Mouse (Mus musculus): ENCODE measurements around the gene Shc1. TPM values are rescaled to one million over a fixed set of nuclear protein-coding genes. Genes with fewer than 3 reads are reported as not detected.

Gene Shc1
- total and polyA plus RNA-seq, 3 experiments, result 49.2 to 79.8 TPM; not detected in 1

DNA sequence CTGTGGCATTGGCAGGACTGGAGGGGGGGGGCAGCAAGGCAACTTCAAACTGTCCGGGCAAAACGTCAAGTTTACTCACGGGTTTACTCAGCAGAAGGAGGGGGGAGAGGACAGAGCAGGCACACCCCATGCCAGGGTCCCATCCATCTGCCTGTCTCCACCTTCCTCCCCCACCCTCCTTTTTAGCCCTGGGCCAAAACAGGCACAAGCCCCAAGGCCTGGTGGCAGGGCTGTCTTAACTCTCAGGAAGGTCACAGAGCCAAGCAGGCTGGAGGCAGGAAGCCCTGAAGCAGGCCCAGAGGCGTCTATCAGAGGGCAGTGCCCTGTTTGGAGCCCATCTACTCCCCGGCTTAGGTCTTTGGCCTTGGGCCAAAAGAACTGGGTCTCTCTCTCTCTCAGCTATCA lies 28.1 kb upstream of the Shc1 start:
- H3K79me2 ChIP-seq (ENCODE audit: control insufficient read depth, insufficient read depth, low read length, poor library complexity), result peaks cover 16% of the 10 kb centered on the region
- peaks cover 11 to 37% of the 10 kb centered on the region in 2 experiments for H3K4me1 ChIP-seq (ENCODE audit: control insufficient read depth in 1 of 2, insufficient read depth in 2 of 2, low read length in 2 of 2)
- TF ChIP-seq MAFK (IDR thresholded peaks at IDR 0.05; ENCODE audit: borderline replicate concordance, low read depth, low read length) (no peak), CTCF (IDR thresholded peaks at IDR 0.05 in 2 of 3, conservative IDR thresholded peaks at IDR 0.05 in 1 of 3; ENCODE audit: control insufficient read depth in 1 of 3, insufficient read depth in 1 of 3, low read depth in 2 of 3, low read length in 3 of 3, poor library complexity in 1 of 3, severe bottlenecking in 1 of 3) (no peak), EP300 (IDR thresholded peaks at IDR 0.05; ENCODE audit: low read depth in 1 of 2, low read length in 2 of 2) (no peak), SIN3A (IDR thresholded peaks at IDR 0.05; ENCODE audit: low read length) (no peak)
- no peaks in the 10 kb centered on the region for H3K27me3 ChIP-seq (ENCODE audit: control insufficient read depth in 1 of 2, insufficient read depth in 2 of 2, low read length in 2 of 2)
- H3K9me3 ChIP-seq (replicated peaks; ENCODE audit: insufficient read depth, low read length), result no peaks in the 10 kb centered on the region
- no peak overlapping the region for H3K4me3 ChIP-seq (ENCODE audit: control insufficient read depth in 1 of 2, insufficient read depth in 1 of 2, low read depth in 2 of 2, low read length in 2 of 2)
- H3K27ac ChIP-seq (ENCODE audit: control insufficient read depth, low read depth, low read length), result peak overlapping the region; percentile 54
- H3K36me3 ChIP-seq (ENCODE audit: control insufficient read depth in 1 of 2, insufficient read depth in 2 of 2, low read length in 2 of 2), result peaks cover 0 to 30% of the 10 kb centered on the region in 2 experiments; a peak in 2 of 4 replicates
- peak overlapping the region; percentile 32 for H3K9ac ChIP-seq (ENCODE audit: control insufficient read depth, low read depth, low read length, poor library complexity, severe bottlenecking)
- DNase-seq (ENCODE audit: low read depth, low spot score), result no peak

- Histone ChIP-seq H3K9ac (ENCODE audit: control insufficient read depth, low read depth, low read length, poor library complexity, severe bottlenecking) (peak overlapping the region; percentile 83), H3K9me3 (replicated peaks; ENCODE audit: insufficient read depth, low read length) (no peaks in the 10 kb centered on the region), H3K79me2 (ENCODE audit: control insufficient read depth, insufficient read depth, low read length, poor library complexity) (peaks cover 16% of the 10 kb centered on the region), H3K36me3 (ENCODE audit: control insufficient read depth in 1 of 2, insufficient read depth in 2 of 2, low read length in 2 of 2) (peaks cover 0 to 30% of the 10 kb centered on the region in 2 experiments; a peak in 2 of 4 replicates), H3K27ac (ENCODE audit: control insufficient read depth, low read depth, low read length) (peak overlapping the region; percentile 82), H3K4me3 (ENCODE audit: control insufficient read depth in 1 of 2, insufficient read depth in 1 of 2, low read depth in 2 of 2, low read length in 2 of 2) (peak overlapping the region; percentile 86 to 94), H3K27me3 (ENCODE audit: control insufficient read depth in 1 of 2, insufficient read depth in 2 of 2, low read length in 2 of 2) (no peaks in the 10 kb centered on the region), H3K4me1 (ENCODE audit: control insufficient read depth in 1 of 2, insufficient read depth in 2 of 2, low read length in 2 of 2) (peaks cover 11 to 39% of the 10 kb centered on the region in 2 experiments)
- TF ChIP-seq TCF12 (IDR thresholded peaks at IDR 0.05; ENCODE audit: low read depth, low read length) (peak; percentile 3; the same call in 1 of the 2 replicates), MEF2A (IDR thresholded peaks at IDR 0.05; ENCODE audit: extremely low read depth, insufficient replicate concordance, low read depth, low read length, poor library complexity, severe bottlenecking) (no peak), CHD2 (IDR thresholded peaks at IDR 0.05; ENCODE audit: low read length) (no peak), BHLHE40 (IDR thresholded peaks at IDR 0.05; ENCODE audit: borderline replicate concordance, low read depth, low read length) (0 out of 2 replicates have a peak, but pooled peaks have one; percentile 13), EP300 (IDR thresholded peaks at IDR 0.05; ENCODE audit: low read depth in 1 of 2, low read length in 2 of 2) (peak; percentile 4 to 42; a peak in 2 of 4 replicates), SIN3A (IDR thresholded peaks at IDR 0.05; ENCODE audit: low read length) (peak; percentile 7; the same call in 1 of the 2 replicates), ELF1 (IDR thresholded peaks at IDR 0.05; ENCODE audit: low read depth, low read length) (0 out of 2 replicates have a peak, but pooled peaks have one; percentile 20), RCOR1 (IDR thresholded peaks at IDR 0.05; ENCODE audit: low read depth, low read length) (0 out of 2 replicates have a peak, but pooled peaks have one; percentile 13), E2F4 (IDR thresholded peaks at IDR 0.05; ENCODE audit: borderline replicate concordance, low read depth, low read length) (no peak)
- peak; percentile 72 for DNase-seq (ENCODE audit: low read depth, low spot score)
Observed at GRCm38 (mm10) chr3:89390699-89391662, 27.3 kb upstream of the Shc1 start.

All from MEL (cell line).